Mouse (Mus musculus) cerebellum, postnatal 10 days (tissue): ENCODE results near the gene Gm42715.
A peak's percentile ranks its signal among the peaks of the same experiment; 100 is the strongest.
"Not testable (repeated sequence)": the region's sequence is repeated elsewhere in the genome, so short reads cannot be mapped to it uniquely, and the experiment has no call there.

ENCODE experiments used
- DNase-seq, 2 experiments: peaks; one replicate each; pipeline ENCODE4 v3.0.0; 2021; ENCODE audit warnings: mixed read lengths in 2 of 2

Gene Gm42715

DNA sequence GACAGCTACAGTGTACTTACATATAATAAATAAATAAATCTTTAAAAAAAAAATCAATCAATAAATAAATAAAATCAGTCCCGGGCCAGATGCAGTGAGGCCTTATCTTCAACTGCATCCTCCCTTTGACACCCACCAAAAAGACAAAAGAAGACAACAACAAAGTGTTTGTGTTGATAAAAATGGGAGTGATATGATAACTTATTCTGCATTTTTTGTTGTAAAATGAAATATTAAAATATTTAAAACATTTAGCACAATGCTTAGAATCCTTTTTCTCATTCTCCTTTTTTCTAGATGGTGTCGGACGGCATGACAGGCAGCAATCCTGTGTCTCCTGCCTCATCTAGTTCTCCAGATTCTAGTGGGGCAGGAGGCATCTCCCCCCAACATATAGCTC is at the start of gene Gm42715:
Gm42715 (plus strand) TSS at position 301 of the 400 bp plus-strand sequence.
- no peak for DNase-seq

DNA sequence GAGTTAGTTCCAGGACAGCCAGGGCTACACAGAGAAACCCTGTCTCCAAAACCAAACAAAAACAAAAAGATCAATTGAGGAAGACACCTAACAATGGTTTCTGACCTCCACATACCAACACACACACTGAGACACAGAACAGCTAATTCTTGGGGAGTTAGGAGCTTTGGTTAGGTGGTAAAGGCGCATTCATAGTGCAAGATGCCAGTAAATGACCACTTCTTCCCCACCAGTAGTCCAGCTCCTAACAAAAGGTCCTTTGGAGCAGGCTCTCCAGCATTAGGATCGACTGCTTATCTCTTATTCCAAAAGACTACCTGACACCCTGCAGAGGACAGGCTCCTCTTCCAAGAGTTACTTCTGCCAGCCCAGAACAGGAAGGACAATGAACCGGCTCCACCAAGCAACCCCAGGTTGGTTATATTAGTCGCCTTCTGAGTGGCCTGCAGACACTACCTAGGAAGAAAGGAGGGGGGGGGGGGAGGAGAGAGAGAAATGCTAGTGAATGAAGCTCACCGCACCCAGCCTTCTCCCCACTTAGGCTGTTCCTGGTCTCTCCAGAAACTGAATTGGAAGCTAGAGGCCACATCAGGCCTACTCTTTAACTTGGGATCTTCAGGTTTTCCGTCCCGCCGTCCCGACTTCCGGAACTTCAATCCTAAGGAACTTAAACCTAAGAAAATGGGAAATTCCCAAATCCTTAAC is 49.2 kb upstream of the Gm42715 start:
- DNase-seq, result peak; percentile 48 to 66

DNA sequence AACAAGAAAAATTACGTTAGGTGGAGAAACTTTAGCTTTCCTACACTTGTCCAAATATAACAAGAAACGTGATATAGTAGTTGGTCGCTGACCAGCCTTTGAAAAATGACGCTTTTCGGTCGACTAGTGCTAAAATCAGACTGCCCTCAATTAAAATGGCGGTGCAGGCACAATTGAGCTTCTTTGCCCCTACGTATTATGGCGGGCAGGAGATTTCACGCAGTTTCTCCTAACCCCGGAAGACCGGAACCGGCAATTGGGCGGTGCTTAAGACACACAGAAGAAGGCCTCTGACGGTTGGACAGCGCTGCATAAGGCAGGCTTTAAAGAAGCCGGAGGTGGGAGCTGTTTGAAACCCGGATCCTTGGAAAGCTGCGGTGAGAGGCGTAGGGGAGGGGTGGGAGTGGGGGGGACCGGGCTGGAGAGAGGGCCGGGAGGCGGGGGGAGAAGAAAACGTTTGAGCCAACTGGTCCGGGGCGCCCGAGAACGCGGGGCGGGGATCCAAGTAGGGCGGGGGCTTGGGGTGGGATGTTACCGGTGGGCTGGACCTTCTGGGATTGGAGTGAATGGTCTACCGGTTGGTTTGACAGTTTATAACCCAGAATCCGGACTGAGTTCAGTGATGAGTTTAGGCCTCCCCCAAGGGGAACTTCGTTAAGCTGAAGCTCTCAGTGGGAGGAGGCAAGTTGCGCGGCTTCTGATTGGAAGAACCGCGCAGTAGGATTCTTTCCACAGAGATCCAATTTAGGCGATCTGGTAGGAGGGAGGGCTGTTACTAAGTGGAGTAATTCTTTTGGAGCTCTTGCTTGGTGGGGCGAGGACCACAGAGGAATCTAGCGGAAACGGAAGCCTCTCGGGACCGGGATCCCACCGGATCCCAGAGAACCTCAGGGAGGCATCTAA is 48.4 kb upstream of the Gm42715 start:
- DNase-seq, result peak; percentile 96 to 97

DNA sequence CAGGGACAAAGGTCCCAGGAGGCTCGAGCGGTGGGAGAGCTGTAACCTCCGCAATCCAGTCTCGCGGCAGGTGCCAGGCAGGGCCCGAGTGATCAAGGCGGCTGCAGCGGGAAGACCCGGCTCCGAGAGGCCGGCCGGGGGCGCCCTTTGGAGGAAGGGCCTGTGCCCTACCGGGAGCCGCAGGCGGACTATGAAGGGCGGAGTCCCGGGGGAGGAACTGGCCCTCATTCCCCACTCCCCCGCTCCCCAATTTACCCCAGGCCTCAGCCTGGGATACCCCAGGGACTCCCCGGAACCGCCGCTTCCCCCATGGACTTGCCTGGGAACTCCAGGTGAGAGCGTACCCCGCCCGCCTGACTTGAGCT is 47.8 kb upstream of the Gm42715 start:
- DNase-seq, result peak; percentile 75 to 79

DNA sequence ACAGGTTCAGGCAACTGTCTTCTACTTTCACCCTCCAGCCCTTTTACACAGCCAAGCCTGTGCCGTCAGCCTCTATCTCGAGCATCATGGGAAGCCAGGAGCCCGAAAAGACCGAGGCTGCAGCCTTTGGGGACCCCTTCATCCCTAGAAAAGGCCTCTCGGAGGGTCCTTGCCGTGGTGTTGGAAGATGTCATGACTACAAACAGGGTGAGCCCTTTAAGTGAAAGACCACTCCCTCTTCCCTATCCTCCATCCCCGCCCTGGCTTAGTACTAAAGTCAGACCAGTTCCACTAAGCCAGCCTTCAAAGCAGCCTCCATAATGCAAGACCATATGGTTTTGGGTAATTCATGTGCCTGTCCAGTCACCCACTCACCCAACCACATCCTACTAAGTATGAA is 47.3 kb upstream of the Gm42715 start:
- DNase-seq, result peak; percentile 37 to 60

DNA sequence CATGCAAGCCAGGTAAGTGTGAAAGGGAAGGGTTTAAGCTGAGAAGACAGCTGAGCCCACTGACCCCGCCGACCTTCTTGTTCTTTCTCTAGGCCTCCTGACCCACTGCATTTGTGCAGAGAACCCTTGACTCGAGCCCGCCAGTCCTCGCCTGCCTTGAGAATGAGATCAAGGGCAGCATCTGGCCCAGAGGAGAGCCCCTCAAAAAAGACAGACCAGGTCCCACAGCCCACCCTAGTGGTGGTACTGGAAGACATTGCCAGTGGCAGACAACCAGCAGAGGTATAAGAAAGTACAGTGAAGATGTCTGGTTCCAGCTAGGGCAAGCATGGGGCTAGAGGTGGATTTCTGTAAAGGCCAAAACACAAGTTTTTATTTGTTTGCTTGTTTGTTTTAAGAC is 45.7 kb upstream of the Gm42715 start:
- DNase-seq, result peak; percentile 34 to 56

DNA sequence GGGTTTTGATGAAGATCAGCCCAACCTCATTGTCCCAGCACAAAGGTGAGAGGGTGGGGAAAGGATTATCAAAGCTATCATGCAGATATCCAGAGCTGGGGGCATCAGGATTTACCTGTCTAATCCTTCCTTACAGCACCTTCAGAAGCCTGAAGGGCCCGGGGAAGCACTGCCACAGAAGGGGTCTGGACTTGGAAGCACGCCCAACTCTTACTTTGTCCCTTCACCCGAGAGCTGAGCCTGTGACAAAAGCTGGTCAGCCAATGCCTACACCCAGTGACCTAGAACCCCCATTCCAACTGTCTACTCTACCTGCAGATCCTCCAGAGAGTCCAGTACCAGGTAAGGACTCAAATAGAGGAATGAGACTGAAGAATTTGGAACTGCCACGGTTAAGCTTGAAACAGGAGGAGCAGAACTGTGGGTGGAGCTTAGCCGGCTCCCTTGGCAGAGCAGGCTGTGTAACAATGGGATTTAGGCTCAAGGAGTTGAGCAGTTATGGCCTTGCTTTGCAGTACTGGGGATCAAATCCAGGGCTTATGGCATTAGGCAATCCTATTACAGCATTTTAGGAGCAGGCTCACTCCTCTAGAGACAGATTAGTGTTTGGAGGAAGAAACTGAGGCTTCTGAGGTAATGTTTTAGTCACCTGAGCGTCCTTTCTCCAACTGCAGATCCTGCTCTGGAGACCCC is 44.9 kb upstream of the Gm42715 start:
- peak in 1 of 2 experiments; percentile 28 for DNase-seq

DNA sequence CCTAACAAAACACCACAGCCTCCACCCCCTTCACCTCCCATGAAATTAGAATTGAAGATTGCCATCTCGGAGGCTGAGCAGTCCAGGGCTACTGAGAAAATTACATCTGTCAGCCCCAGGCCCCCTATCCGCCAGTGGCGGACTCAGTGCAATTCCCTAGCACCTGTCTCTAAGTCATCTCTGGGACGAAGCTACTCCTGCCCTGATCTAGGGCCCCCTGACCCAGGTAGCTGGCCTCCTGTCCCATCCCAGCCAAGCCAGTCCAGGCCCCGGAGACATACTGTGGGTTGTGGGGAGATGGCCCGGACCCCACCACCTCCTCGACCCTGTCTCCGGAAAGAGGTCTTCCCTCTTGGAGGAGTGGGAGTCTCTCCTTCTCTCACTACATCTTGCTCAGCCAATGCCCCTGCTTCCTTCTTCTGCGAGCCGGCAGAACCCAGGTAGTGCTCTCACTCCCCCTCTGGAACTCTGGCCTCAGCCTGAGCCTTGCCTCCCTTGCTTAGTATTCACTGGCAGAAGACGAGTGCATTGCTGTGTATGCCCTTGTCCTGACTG is 44.1 kb upstream of the Gm42715 start:
- DNase-seq, result no peak

DNA sequence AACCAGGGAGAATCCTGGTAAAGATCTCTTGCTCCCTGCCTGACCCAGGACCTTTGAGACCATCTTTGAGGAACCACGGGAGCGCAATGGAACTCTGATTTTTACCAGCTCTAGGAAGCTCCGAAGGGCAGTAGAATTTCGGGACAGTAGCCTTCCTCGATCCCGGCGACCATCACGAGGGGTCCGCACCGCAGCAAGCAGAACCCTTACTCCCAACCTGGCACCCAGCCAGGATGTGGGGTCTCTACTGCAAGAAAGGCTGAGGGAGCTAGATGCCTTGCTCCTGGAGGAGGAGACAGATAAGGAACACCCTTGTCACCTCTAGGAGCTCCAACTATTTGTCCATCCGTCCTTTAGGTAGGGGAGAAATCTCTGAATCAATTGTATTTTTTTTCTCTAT is 43.0 kb upstream of the Gm42715 start:
- DNase-seq, result peak; percentile 52 to 55

DNA sequence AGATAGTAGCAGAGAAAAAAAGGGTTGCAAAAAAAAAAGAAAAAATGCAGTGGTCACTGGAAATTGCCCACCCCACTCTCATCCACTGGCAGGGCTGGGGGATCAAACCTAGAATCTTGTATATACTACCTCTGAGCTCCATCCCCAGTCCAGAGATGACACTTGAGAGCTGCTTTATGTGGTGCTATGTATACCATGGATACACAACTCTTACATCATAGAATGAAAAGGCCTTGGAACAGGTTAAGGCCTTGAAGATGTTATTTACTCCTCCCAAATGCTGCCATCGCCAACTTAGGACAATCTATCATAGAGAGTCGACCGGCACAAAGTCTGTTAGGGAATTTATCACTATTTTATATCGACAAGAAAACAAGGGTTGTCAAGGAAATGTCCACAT is 42.5 kb upstream of the Gm42715 start:
- no peak for DNase-seq

DNA sequence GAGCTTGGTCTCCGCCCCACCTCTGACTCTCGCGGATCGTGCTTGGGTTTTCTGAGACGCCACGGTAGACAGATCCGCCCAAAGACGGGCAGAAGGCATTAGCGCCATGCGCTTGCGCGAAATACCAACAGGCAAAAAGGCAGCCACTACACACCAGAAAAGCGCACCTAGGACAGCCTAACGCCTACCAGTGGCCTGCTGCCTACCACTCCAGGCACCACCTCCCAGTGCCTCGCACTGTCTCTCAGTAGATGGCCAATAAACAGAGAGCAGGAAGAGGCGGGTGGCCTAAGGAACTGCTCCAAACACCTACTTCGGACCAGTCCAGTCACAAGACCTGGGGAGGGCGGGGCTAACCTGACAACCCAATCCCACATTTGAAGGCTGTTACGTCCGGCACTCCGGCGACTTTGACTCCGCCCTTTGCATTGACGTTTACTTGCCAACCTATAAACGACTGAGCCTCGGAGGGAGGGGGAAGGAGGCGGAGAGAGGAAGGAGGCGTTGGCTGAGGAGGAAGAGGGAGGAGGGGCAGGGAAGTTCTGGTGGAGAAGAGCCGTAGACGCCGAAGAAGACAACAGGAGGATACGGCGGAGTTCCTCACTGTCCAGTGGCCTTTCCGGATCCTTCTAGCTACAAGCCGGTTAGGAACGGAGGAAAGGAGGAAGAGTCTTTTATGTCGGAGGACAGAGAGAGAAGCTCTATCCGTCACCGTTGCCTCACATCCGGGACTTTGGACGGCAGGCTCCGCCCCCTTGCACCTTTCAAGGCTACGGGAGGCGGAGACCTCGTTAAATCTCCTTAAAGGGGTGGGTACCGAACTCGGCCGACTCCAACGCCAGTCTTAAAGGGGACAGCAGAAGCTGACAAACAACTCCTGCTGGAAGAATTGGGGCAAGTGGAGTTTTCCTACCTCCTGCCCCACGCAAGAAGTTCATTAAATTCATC is 41.4 kb upstream of the Gm42715 start:
- peak; percentile 100 for DNase-seq

DNA sequence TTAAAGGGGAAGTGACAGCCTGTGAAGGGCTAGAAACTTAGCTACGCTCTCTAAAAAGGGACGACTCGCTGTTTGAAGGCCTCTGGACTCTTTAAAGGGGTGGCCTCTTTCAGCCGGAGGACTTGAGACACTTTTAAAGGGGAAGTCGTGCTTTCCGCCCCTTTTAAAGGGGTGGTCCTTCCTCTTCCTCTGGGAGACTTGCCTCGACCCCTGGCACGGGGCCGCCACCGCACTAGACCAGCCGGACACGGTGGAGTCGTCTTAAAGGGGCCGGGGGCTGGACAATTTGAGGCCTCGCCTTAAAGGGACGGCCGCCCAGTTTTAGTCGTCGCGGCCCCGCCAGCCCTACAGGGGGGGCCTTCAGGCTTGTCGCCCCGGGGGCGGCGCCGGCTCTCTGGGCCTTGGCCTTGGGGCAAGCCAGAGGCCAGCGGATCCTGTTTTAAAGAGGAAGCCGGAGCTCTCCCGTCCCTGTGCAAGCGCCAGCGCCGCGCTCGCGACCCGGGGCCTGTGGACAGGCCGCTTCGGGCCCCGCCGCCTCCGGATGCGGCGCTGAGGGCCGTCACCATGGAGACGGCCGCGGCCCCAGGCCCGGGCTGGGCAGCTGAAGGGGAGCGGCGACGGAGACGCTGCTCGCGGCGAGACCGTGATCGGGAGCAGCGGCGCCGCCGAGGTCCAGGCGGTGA is 40.6 kb upstream of the Gm42715 start, which contains the start of gene Fbrs:
Fbrs (plus strand) TSS at position 565 of the 683 bp plus-strand sequence.
- peak; percentile 99 to 100 for DNase-seq

DNA sequence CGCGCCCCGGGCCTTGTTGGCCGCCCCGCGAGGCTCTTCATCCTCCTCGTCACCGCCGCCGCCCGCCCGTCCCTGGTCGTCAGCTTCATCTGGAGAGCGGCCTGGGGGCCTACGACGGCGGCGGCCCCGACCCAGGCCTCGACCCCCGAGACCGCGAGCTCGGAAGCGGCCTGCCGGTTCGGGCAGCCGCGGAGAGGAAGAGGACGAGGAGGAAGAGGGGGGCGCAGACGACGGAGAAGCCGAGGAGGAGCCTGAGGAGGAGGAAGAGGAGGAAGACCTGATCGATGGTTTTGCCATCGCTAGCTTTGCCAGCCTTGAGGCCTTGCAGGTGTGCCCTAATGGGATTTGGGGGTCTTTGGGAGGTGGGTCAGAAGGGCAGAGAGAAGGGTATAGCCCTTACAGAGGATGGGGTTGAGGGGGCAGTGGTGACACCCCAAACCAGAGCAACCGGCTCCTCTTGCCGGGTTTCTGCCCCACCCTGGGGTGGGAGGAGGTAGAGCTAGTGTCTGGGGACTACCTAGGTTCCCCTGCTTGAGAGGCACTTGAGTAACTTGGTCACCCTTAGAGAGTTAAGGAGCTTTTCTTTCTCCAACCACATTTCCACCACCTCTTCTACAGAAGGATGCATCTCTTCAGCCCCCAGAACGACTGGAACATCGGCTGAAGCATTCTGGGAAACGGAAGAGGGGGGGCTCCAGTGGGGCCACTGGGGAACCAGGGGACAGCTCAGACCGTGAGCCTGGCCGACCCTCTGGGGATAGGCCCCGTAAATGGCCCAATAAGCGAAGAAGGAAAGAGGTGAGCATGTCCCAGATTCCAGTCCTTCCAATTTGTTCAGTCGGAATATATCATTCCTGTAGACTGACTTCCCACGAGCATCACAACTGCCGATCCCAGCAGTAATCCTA is 39.8 kb upstream of the Gm42715 start:
- DNase-seq, result peak; percentile 31 to 42

DNA sequence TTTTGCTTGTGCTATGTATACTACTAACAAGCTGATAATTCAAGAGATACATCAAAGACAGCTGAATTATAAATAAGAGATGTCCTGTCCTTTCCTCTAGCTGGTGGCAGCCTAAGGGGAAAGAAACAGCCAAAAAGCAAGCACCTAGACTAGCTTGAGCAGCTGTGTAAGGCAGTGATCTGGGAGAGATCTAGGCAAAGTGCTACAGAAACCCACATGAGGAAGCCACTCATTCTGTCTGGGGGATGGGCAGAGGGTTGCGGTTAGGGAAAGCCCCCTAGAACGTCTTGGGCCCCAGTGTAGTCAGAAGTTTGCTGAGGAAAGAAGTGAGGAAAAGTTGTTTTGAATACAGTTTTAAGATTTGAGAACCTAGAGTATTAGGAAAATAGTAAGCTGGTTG is 39.1 kb upstream of the Gm42715 start:
- no peak for DNase-seq

DNA sequence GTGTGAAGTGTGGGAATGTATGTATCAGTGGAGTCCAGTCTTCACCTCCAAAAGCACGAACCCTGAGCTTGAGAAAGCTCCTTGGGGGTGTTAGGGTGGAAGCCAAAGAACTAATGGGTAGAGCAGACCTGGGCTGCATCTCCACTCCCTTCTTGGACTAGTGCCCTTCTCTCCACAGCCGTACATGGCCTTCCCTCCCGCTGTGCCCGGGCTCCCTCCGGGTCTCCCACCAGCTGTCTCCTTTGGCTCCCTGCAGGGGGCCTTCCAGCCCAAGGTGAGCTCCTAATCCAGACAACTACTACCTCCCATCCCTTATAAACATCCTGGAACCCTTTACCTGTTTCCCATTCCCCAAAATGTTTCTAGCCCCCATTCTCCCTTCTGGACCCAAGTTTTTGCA is 34.0 kb upstream of the Gm42715 start:
- DNase-seq, result peak; percentile 40 to 41

DNA sequence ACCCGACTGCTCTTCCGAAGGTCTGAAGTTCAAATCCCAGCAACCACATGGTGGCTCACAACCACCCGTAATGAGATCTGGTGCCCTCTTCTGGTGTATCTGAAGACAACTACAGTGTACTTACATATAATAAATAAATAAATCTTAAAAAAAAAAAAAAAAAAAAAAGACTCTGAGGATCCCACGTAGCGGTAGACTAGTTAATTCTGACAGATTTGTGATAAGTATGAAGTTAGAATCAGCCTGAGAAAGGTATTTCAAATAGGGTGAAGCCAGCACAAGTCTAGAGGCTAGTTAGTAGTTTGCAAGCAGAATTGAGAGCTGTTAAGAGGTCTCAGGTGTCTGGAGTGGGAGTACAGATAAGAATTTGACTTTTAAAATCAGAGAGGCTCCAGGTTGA is 31.0 kb upstream of the Gm42715 start:
- not testable (repeated sequence) for DNase-seq

DNA sequence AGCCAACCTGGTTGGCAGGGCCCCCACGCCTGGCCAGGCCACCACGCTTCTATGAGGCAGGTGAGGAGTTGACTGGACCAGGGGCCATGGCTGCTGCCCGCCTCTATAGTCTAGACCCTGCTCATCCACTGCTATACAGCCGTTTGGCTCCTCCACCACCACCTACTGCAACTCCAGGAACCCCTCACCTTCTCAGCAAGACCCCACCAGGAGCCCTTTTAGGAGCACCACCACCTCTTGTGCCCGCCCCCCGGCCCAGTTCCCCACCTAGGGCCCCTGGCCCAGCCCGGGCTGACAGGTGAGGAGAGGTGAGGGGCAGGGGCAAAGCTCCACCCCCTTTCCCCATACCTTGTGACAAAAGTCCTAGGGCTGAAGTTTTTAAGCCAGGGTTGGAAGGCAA is 29.4 kb upstream of the Gm42715 start:
- no peak for DNase-seq

DNA sequence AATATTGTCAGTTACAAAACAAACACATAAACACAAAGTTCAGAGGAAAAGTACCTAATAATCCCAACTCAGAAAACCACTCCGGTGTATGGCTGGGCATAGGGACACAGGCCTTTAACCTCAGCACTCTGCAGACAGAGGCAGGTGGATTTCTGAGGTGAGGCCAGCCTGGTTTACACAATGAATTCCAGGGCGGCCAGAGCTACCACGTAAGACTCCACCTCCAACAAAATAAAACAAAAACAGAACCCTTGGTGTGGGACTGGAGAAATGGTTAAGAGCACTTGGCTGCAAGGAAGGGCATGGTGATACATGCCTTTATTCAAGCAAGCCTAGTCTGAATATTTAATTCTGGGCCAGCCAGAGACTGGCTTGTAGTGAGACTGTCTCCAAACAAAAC is 27.5 kb upstream of the Gm42715 start:
- no peak for DNase-seq

DNA sequence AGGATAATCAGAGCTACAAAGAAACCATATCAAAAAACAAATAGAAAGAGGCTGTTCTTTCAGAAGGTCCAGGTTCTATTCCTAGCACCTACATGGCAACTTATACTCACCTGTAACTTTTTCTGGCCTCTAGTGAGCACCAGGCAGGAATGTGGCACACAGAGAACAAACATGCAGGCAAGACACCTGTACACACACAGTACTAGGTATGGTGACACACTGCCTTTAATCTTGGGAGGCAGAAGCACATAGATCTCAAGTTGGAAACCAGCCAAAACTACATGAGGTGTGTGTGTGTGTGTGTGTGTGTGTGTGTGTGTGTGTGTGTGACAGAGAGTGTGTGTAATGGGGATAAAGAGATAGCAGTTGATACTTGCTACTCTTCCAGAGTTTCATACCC is 24.7 kb upstream of the Gm42715 start:
- DNase-seq, result no peak

DNA sequence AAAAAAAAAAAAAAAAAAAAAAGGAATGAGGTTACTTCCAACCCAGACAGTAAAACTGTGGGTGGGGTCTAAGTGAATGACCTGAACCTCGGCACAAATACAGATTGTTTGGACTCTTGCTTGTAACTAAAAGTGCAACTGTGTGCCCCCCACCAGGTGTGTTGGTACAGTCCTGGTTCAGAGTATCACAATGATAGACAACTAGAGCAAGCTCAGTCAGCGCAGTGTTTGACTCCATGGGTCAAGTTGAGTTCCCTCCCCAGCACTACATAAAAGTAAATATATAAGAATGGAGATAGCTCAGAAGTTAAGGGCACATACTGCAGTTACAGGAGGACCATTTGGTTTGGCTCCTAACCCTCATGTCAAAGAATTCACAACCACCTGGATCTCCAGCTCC is 22.0 kb upstream of the Gm42715 start:
- no peak for DNase-seq
